Mouse (Mus musculus) adrenal gland, adult 18-20 months (tissue): Measurements from ENCODE around the gene Arhgap44. TPM values are rescaled to one million over a fixed set of nuclear protein-coding genes. Genes with fewer than 3 reads are reported as not detected.

Source experiments
- DNase-seq, 2 experiments: peaks; one replicate each; pipeline ENCODE4 v3.0.0; 2021 to 2022; ENCODE audit warnings: low spot score in 2 of 2
- microRNA-seq, 2 experiments: library from miRNA; unstranded; fragments of <30 nt; microRNA quantifications; one replicate each; pipeline ENCODE4 v1.2.0; 2021; ENCODE audit warnings: borderline number of aligned reads in 2 of 2
- total RNA-seq, 2 experiments: library from RNA; stranded (reverse); gene quantifications; 1 replicate in 1 of 2; 2 replicates in 1 of 2; pipeline ENCODE4 v1.2.3; 2021

Gene Arhgap44
- total RNA-seq, 2 experiments from 2014 or later: 8.5 to 11.1 TPM

DNA sequence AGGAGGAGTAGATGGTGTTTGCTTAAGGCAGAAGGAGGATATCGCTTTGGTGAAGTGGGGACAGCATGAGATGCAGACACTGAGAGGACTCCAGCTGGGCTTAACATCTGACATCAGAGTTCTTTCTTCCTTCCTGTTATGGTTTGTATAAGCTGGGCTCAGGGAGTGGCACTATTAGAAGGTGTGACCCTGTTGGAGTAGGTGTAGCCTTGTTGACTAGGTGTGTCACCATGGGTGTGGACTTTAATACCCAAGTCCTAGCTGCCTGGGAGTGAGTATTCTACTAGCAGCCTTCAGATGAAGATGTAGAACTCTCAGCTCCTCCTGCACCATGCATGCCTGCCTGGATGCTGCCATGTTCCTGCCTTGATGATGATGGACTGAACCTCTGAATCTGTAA is 146.0 kb downstream of the Arhgap44 start:
- no peak for DNase-seq

DNA sequence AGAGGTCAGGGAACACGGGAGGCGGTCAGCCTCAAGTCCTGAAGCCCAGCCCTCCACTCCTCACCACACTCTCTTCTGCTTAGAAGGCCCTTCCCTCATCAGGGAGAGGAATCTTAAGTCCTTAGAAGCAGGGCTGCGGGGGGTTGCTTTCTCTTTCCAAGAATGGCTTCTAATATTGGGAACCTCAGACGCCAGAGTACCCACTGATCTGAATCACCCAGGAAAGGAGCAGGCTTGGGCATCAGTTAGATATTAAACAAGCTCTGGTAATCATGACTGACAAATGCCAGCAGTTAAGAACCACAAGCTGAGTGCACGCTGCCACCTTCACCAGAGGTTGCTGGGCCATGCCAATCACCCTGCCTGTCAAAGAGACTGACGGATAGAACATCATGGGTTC is 148.9 kb downstream of the Arhgap44 start:
- no peak for DNase-seq

DNA sequence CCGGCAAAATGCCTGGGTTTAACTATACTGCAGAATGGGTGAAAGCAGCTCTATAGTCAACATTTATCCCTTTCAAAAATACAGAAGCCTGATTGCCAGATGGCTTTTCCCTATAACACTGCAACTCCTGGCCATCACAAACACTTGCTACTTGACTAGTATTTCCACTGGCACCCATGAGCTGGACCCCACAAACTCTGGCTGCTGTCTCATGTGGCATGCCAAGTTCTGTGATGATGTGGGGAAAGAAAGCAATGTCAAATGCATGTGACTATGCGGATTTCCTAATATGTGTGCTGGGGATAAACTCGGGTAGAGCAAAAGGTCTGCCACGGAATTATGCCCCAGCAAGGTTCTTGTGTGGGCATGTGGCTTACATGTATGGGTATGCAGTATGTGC is 156.7 kb downstream of the Arhgap44 start:
- no peak for DNase-seq

DNA sequence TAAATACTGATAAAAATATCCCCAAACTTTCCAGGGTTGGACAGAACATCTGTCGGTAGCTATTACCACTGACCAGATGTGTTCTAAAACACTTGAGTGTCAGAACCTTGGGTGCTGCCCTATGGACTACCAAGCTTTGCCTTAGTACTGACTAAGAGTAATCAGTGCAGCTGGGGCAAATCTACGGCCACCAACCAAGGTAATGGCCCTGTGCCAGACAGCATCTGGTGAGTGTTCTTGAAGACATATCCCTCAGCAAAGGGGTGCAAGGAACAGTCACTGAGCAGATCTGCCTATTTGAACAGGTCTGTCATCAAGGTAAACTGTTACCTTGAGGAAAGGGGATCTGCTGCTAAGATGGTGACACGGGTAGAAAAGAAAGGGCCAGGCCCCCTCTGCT is 157.9 kb downstream of the Arhgap44 start:
- DNase-seq: no peak

GRCm38 (mm10) chr11:65003611-65004010 is 159.2 kb downstream of the Arhgap44 start:
- no peak for DNase-seq

DNA sequence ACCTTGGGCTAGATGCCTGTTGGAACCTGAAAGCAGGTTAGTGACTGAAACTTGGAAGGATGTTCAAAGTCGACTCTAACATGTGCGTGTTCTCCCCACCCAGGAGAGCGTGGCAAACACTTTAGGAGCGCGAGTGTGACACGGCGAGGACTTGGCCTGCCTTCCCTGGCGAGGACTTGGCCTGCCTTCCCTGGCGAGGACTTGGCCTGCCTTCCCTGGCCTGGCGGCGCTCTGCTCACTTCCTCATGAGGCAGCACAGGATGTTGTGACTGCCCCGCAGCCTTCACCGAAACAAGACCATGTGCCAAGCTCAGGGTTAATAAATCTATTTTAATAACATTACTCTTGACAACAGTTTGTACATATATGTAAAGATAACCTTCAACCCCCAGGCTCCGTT is 161.0 kb downstream of the Arhgap44 start:
- DNase-seq: no peak

DNA sequence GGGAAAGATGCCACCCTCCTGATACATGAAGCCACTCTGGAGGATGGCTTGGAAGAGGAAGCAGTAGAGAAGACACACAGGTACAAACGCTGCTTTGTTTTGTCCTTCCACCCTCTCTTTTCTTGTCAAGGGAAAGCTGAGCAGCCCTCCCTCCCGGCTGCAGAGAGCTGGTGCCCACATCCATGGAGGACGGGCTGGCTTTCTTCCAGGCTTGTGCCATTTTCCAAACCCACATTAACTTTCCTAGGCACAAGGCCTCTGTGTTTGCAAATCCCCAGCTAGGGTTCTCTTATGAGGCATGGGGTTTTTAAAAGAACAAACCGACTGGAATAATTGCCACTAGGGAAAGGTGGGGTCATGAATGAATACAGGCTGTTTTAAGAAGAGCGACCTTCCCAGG is 163.1 kb downstream of the Arhgap44 start:
- DNase-seq: no peak

DNA sequence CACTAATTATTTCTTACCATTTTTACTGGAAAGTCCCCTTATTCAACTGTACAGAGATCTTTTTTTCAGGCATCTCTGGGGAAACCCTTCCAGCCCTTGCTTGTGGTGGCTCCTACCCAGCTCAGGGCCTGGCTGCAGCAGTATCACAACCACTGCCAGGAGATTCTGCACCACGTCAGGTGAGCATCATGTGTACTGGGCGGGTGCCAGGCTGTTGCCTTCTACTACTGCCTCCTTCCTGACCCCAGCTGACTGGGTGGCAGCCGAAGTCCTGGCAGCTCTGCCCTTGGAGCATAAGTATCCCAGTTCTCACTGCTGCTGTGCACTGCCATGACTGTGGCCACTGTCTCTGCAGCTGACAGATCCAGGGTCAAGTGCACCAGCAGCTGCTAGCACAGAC is 164.3 kb downstream of the Arhgap44 start:
- DNase-seq: no peak

DNA sequence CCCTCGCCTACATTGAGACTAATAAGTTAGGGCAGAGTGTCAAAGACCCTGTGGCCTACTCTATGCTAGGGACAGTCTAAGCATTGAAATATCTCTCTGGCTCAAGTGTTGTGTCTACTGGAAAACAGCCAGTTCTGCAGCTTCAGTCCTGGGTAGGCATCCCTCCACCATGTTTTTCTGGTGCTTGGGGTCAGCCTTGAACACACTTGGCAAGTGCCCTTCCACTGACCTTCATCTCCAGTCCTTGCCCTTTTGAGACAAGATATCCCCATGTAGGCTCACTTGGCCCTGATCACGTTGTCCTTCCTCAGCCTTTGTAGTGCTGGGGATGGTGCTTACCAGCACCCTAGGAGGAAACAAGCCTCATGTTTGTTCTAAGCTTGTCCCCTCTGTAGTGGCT is 174.2 kb downstream of the Arhgap44 start:
- no peak for DNase-seq

DNA sequence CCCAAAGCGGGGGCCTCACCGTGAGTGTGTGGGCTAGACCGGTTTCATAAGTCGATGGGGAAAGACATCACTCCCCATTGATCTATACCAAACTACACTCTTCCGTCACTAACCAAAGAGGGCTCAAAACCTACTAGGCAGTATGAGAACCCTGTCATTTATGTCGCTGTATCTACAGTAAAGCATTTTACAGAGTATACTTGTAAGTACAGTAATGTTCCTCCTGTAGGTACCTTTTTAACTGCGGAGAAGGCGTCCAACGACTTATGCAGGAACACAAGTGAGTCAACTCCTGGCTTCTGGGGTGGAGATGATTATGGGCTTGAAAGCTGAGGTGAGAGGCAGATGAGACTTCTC is 183.3 kb downstream of the Arhgap44 start:
- no peak for DNase-seq

DNA sequence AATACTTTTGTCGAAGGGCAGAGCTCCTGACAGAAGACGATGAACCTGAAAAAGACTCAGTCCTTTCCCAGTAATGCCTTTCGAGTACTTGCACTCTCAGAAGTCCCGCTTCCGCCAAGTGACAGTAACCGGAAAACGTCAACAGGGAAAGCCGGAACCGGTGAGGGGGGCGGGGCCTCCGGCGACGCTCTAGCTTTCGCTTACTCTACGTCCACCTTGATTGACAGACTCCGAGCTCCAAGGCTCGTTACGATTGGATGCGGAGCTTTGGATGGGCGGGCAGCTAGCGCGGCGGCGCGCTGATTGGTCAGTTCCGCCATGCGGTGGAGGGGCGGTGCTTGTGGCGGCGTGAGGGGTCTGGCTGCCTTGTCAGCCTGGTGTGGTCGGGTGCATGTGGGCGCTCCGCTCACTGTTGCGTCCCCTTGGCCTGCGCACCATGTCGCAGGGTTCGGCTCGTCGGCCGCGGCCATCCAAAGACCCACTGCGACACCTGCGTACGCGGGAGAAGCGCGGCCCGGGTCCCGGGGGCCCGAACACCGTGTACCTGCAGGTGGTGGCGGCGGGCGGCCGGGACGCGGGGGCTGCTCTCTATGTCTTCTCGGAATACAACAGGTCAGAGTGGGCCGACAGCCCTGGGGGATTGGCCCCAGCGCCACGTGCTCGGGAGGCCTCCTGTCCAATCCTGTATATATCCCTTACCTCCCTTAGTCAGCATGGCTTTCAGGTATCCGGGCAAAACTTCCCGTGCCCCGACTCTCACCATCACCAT is 183.9 kb downstream of the Arhgap44 start, which contains the start of gene Elac2:
Elac2 (plus strand) TSS at position 319 of the 769 bp plus-strand sequence.
- DNase-seq: peak; percentile 93 to 94

DNA sequence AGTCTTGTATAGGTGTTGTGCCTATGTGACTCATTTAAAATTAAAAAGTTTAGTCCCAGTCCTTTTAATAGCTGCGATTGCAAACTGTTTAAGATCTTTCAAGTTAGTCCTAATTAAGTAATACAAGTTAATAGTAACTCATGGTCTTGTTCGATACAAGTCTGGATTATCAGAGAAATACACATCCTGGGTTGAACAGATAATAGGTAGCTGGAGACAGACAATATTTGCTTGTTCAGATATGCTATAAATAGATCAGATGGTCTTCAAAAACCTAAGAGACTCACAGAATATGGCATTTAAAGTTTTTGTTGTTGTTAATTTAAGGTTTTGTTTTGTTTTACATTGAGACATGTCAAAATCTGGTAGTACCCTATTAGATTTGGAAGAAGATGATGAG is 190.3 kb downstream of the Arhgap44 start:
- DNase-seq: no peak

DNA sequence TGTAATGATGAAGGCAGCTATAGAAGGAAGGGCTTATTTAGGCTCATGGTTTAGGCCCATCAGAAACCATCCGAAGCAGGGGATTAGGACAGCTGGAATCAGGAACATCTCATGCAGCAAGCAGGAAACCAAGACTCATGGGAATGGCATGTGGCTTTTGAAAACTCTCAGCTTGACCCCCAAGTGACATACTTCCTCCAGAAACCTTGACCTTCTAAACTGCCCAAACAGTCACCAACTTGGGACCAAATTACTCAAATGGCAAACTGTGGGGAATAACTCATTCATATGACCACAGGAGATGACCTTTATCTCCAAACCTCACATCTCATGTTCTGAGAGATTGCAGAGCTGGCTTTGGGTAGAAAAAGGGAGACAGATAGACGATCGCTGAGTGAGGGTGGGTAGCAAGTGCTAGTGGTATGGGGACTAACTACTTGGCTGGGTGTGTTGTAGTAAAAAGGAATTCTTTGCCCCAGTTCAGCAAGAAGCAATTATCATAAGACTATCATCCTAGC is 191.2 kb downstream of the Arhgap44 start:
- DNase-seq: no peak

DNA sequence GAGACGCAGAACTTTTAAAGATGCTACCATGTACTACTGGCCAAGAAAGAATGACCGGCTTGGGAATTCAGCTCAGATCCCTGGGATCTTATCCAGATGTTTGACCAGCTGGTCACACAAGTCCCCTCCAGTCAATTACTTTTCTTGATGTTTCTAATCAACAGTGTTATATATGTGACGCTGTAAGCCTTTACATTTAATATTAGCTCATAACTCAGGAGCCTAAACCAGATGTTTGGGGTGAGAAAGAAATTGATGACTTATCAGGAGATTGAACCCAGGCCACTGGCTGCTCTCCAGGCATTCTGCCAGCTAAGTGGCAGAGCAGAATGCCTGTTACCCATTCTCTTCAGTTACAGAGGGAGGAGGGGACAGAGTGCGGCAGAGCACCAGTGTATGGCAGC is 193.8 kb downstream of the Arhgap44 start:
- DNase-seq: no peak

DNA sequence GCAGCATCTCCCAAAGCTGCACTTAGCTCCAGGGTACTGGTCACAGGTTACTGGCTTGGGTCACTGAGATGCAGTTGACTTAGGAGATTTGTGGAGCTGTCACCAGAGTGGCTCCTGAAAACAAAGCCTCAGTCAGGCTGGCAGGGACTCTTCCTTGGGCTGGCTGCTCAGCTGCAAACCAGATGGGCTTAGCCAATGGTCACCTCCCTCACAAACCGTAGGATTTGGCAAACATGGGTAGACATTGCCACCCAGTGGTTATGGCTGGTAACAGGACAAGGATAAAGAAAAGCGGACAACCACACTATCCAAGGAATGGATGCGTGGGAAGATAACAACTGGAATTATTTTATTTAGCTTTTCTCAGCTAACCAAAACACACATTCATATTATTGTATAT is 194.3 kb downstream of the Arhgap44 start:
- DNase-seq: peak; percentile 61 to 65

- no peak for DNase-seq
These were observed 200.1 kb downstream of the Arhgap44 start for GRCm38 (mm10) chr11:64962629-64963028.

DNA sequence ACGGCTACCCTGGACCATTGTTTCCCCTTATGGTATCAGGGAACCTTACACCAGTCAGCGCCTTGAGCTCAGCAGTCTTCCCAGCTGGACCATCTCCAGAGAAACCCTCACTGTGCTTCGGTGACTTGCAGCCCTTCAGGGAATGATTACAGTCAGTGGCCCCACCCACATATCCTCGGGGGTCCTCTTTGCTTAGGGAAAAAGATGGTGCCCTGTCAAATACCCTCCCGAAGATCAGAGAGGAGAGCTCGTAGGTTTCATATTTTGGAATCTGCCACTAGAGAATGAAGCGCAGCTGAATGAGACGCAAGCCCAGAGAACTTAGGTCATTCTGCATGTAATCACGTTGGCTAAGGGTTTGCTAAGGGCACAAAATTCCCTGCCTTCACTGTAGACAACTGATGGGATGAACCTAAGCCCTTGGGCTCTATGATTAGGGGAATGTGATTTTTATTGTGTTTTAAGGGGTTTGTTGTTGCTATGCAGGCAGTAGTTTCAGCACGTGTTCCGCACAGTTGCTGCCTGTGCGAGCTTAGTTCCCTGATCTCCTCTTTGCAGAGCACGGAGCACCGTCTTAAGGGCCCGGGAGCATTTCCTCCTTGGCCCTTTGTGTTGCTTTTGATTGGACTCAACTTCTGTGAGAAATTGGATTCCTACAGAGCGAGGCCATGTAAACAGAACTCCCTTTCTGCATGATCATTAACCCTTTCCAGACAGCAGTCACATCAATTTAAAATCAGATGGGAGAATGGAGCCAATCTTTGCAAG is 205.6 kb downstream of the Arhgap44 start:
- no peak for DNase-seq

Small RNAs within 50 kb of the gene (microRNA-seq; reads per million reads assigned to microRNA genes)
- 0 reads per million in 2 experiments for gene Gm25991

Other genes with a start within 250 kb of the Arhgap44 start
- 10 to 100 TPM; 43.4 to 45.5 TPM for gene Elac2, start 183.9 kb downstream of the Arhgap44 start, total RNA-seq
- under 1 TPM in 1 of 2 experiments, not detected in 1; 0.64 TPM for gene 1700086D15Rik, start 3.1 kb downstream of the Arhgap44 start, total RNA-seq
- under 1 TPM; 0.45 to 0.46 TPM for gene Myocd, start 107.0 kb upstream of the Arhgap44 start, total RNA-seq